Mouse (Mus musculus) stomach, postnatal 0 days (tissue): ENCODE measurements around the gene Usp18. TPM values are rescaled to one million over a fixed set of nuclear protein-coding genes. Genes with fewer than 3 reads are reported as not detected.
A peak's percentile ranks its signal among the peaks of the same experiment; 100 is the strongest.

Experiments used
- ATAC-seq: fragments of 200-750 bp; cut with Nextera tagmentation; 2 replicates; pipeline ENCODE4 v1.8.0; 2017; ENCODE audit not compliant: low FRiP score, low TSS enrichment
- DNase-seq: peaks from one replicate; pipeline ENCODE4 v3.0.0-alpha.2; 2016; ENCODE audit warnings: low spot score
- H3K27ac ChIP-seq: fragments of 300-500 bp; sonication (generic); replicated peaks from 2 replicates; pipeline ENCODE4 v1.5.1; 2014; ENCODE audit warnings: mild to moderate bottlenecking, control low read depth
- H3K27me3 ChIP-seq: fragments of 300-500 bp; sonication (generic); 2 replicates; pipeline ENCODE4 v1.6.1; 2014; ENCODE audit warnings: low read length; ENCODE audit not compliant: control insufficient read depth, insufficient read depth
- H3K36me3 ChIP-seq: fragments of 300-500 bp; sonication (generic); 2 replicates; pipeline ENCODE4 v1.6.1; 2014; ENCODE audit warnings: low read length, mixed read lengths; ENCODE audit not compliant: control insufficient read depth, insufficient read depth
- H3K4me1 ChIP-seq: fragments of 300-500 bp; sonication (generic); replicated peaks from 2 replicates; pipeline ENCODE4 v1.6.1; 2014; ENCODE audit warnings: antibody characterized with exemption; ENCODE audit not compliant: control insufficient read depth, insufficient read depth
- H3K4me2 ChIP-seq: fragments of 300-500 bp; sonication (generic); replicated peaks from 2 replicates; pipeline ENCODE4 v1.6.1; 2014; ENCODE audit warnings: low read depth, mild to moderate bottlenecking, control low read depth, moderate library complexity
- H3K4me3 ChIP-seq: fragments of 300-500 bp; sonication (generic); 2 replicates; pipeline ENCODE4 v1.5.1; 2014; ENCODE audit warnings: low read depth, low read length, control low read depth
- H3K9ac ChIP-seq: fragments of 300-500 bp; sonication (generic); 2 replicates; pipeline ENCODE4 v1.6.1; 2014; ENCODE audit warnings: mild to moderate bottlenecking, low read length, control low read depth, mixed read lengths
- H3K9me3 ChIP-seq: fragments of 300-500 bp; sonication (generic); 2 replicates; pipeline ENCODE4 v1.6.1; 2016; ENCODE audit warnings: low read length; ENCODE audit not compliant: control insufficient read depth
- CTCF ChIP-seq: IDR thresholded peaks from 2 replicates; pipeline ENCODE4 v1.5.1; 2016; ENCODE audit warnings: antibody characterized with exemption, low read depth, mild to moderate bottlenecking, moderate library complexity
- EP300 ChIP-seq: optimal IDR thresholded peaks from 2 replicates; pipeline ENCODE3; 2016; ENCODE audit warnings: antibody characterized with exemption
- WGBS: fragments of 180-500 bp; shearing (Covaris S2); extraction: QIAGEN DNeasy Blood & Tissue Kit; methylation state at CpG from one replicate; pipeline ENCODE4 v1.1.7; 2014; 5-methylcytosine and 5-hydroxymethylcytosine counted together
- polyA plus RNA-seq: library from polyadenylated mRNA; unstranded; fragments of >200 nt; fragmentation: Nextera tagmentation; extraction: Ambion mirVana; gene quantifications from 2 replicates; pipeline ENCODE4 v1.2.1, GENCODE M21; 2015

Gene Usp18
- polyA plus RNA-seq, 1 experiment from 2014 or later: 5.1 TPM

DNA sequence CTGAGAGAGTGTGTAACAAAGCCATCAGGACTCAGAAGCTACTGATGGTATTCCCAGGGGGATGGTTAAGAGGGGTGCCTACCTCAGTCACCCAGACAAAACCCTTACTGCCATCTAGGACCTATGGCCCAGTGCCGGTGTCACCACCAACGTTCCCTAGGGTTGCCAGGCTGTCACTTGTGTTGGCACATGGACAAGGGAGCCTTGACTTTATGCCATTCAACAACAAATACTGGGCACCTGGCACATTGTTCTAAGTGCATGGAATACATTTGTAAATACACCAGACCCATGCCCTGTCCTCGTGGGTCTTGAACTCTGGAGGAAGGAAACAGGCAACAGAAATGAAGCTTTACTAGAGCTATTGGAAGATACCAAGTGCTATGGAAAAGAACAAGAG is 59.9 kb downstream of the Usp18 start:
- Histone ChIP-seq H3K4me1 (no peaks in the 10 kb centered on the region), H3K27ac (no peak overlapping the region), H3K4me3 (no peak overlapping the region), H3K9ac (no peak overlapping the region), H3K9me3 (no peaks in the 10 kb centered on the region), H3K27me3 (no peaks in the 10 kb centered on the region), H3K4me2 (no peak overlapping the region), H3K36me3 (no peaks in the 10 kb centered on the region)
- WGBS: 84% methylated on average over 3 of the region's 3 CpGs
- ATAC-seq: no peak
- no peak for DNase-seq
- TF ChIP-seq EP300: no peak
- no peak for TF ChIP-seq CTCF

DNA sequence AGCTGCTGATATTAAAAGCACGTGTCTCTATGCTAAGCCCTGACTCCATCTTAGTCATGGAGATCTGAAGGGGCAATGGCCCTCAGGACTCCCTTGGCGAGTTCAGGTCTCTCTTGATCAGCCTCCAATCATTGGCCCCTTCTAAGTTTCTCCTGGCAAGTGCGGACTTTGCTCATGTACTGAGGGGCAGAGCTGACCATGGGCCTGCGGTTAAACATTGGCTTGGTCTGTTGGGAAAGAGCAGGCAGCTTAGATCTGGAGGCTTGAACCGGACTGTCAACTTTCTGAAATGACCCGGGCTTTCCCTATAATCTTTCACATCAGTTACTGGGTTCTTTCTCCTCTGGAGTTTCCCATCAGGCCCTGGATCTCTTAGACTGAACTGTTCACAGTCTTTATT is 65.3 kb downstream of the Usp18 start:
- TF ChIP-seq CTCF (no peak), EP300 (no peak)
- no peaks in the 10 kb centered on the region for H3K27me3 ChIP-seq
- DNase-seq (no peak), ATAC-seq (no peak)
- H3K4me1 ChIP-seq: no peaks in the 10 kb centered on the region
- H3K9ac ChIP-seq: no peak overlapping the region
- H3K27ac ChIP-seq: no peak overlapping the region
- 76% methylated on average over 6 of the region's 6 CpGs for WGBS
- H3K4me2 ChIP-seq: no peak overlapping the region
- H3K4me3 ChIP-seq: no peak overlapping the region
- no peaks in the 10 kb centered on the region for H3K9me3 ChIP-seq
- H3K36me3 ChIP-seq: no peaks in the 10 kb centered on the region

DNA sequence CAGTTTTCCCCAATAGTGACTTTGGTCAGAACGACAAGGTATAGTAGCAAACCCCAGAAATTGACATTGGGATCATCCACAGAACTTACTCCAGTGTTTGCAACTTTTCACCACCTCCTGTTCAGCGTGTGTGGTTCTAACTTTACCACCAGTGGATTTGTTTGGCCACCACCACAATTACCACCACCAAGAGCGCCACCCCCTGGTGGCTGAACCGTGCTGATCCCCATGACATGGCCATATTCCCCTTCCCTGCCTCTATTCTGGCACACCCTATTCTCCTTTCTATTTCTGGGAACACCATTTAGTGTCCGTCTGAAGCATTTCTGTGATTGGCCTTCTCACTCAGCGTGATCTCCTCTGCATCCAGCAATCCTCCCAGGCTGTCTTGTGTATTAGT is 73.4 kb downstream of the Usp18 start:
- Histone ChIP-seq H3K36me3 (no peaks in the 10 kb centered on the region), H3K27ac (no peak overlapping the region), H3K9ac (no peak overlapping the region), H3K9me3 (no peaks in the 10 kb centered on the region), H3K4me1 (no peaks in the 10 kb centered on the region), H3K4me2 (no peak overlapping the region), H3K27me3 (no peaks in the 10 kb centered on the region), H3K4me3 (no peak overlapping the region)
- TF ChIP-seq EP300: no peak
- TF ChIP-seq CTCF: peak; percentile 33; the same call in 1 of the 2 replicates
- 57% methylated on average over 6 of the region's 6 CpGs for WGBS
- ATAC-seq (no peak), DNase-seq (no peak)

Other genes starting within 250 kb of the Usp18 start
- 4.1 and 4.5 TPM in 2 replicates for gene Mical3, start 114.9 kb upstream of the Usp18 start, polyA plus RNA-seq
- gene Pex26, start 62.2 kb upstream of the Usp18 start, polyA plus RNA-seq: 6.2 and 6.5 TPM in 2 replicates
- 0.06 and 0.13 TPM in 2 replicates for gene Tuba8, start 35.2 kb upstream of the Usp18 start, polyA plus RNA-seq
- gene Slc6a13, start 54.3 kb downstream of the Usp18 start, polyA plus RNA-seq: 0.46 and 0.52 TPM in 2 replicates
- gene Slc6a12, start 97.2 kb downstream of the Usp18 start, polyA plus RNA-seq: 0.11 and 0.17 TPM in 2 replicates
- 0.12 and 0.19 TPM in 2 replicates for gene Iqsec3, start 227.8 kb downstream of the Usp18 start, polyA plus RNA-seq